Mouse (Mus musculus) inflammation-experienced regulatory T-cells (primary cell): ENCODE results near the gene Usp47. TPM values are rescaled to one million over a fixed set of nuclear protein-coding genes. Genes with fewer than 3 reads are reported as not detected.

Experiments used
- polyA plus RNA-seq, 2 experiments: library from polyadenylated mRNA; unstranded; fragments of 100-300 nt; shearing (Covaris generic); gene quantifications; one replicate each; pipeline ENCODE4 v1.2.1; 2017

Gene Usp47
- 10 to 100 TPM; 61.1 to 73.2 TPM for polyA plus RNA-seq

DNA sequence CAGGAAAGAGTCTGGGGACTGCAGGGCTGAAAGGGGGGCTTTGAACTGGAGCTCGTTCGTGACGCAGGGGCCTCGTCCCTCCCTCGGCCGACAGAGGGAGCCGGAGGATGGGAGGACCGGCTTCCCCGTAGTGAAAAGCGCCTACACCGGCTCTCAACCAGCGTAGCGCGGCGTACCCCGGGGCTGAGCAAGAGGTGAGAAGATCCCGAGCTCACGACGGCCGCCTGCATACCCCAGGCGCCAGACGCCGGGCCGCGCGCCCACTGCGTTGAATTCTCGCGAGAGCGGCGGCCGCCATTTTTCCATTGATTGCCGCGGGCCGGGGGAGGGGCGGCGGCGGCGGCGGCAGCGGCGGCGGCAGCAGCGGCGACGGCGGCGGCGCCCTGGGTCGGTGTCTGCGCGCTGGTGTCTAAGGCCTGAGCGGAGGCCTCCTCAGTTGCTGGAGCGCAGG is at the start of gene Usp47:
Usp47 (plus strand) TSS at position 355 of the 451 bp plus-strand sequence.

DNA sequence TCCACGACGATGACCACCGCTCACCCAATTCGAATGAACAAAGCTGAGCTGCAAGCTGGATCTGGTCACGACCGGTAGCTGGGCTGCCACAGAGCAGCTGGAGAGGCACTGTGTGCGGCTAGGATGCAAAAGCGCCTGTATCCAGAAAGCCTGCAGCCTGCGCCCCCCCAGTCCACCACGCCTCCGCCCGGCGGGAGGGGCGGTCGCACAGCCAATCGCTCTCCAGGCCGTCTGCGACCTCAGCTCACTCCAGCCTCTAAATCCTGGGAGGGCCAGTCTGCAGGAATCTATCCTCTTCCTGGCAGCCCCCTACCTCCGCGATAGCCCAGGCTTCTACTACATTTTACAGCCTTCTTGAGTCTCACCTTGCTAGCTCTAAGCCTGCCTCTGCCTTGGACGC is 135.6 kb downstream of the Usp47 start, which contains the start of gene Dkk3:
Dkk3 (minus strand) TSS at position 116 of the 400 bp plus-strand sequence.

Other genes with a start within 250 kb of the Usp47 start
- gene Galnt18, start 243.5 kb upstream of the Usp47 start, polyA plus RNA-seq: under 1 TPM in 1 of 2 experiments, not detected in 1; 0.06 TPM
- 1 to 10 TPM in 1 of 2 experiments, not detected in 1; 1.7 TPM for gene Dkk3, start 135.6 kb downstream of the Usp47 start, polyA plus RNA-seq
- gene Mical2, start 202.4 kb downstream of the Usp47 start, polyA plus RNA-seq: 1 to 10 TPM; 2.3 to 2.5 TPM